Mouse (Mus musculus) CH12.LX (cell line): ENCODE results near the gene Kcnd3. TPM values are rescaled to one million over a fixed set of nuclear protein-coding genes. Genes with fewer than 3 reads are reported as not detected.
A peak's percentile ranks its signal among the peaks of the same experiment; 100 is the strongest.

ENCODE experiments used
- DNase-seq: peaks from one replicate; pipeline ENCODE4 v3.0.0-alpha.2; 2013; ENCODE audit errors: extremely low read depth
- H3K27ac ChIP-seq: 2 replicates; pipeline ENCODE4 v1.5.1; 2012; ENCODE audit warnings: low read depth, mild to moderate bottlenecking, control low read depth, moderate library complexity; ENCODE audit not compliant: insufficient read depth
- H3K27me3 ChIP-seq: replicated peaks from 2 replicates; pipeline ENCODE3; 2012; ENCODE audit warnings: inconsistent platforms
- H3K36me3 ChIP-seq, 2 experiments: replicated peaks in 1 of 2; 2 replicates each; pipeline versions ENCODE3 to v1.6.1; 2012; ENCODE audit warnings: inconsistent platforms in 1 of 2, low read length in 1 of 2, mild to moderate bottlenecking in 1 of 2, mixed read lengths in 1 of 2, moderate library complexity in 1 of 2; ENCODE audit not compliant: control insufficient read depth in 1 of 2, insufficient read depth in 1 of 2
- H3K4me1 ChIP-seq, 2 experiments: 2 replicates each; pipeline ENCODE4 v1.6.1; 2012; ENCODE audit warnings: inconsistent platforms in 1 of 2, moderate library complexity in 1 of 2; ENCODE audit not compliant: insufficient read depth in 2 of 2, control insufficient read depth in 1 of 2
- H3K4me2 ChIP-seq: 2 replicates; pipeline ENCODE4 v1.6.1; 2012; ENCODE audit warnings: low read depth, mild to moderate bottlenecking, control low read depth; ENCODE audit not compliant: poor library complexity, insufficient read depth, severe bottlenecking
- H3K4me3 ChIP-seq, 3 experiments: fragments of 150-350 bp in 1 of 3; sonication (generic) in 1 of 3; replicated peaks in 1 of 3; 2 replicates each; pipeline versions ENCODE3 to v1.5.1; 2011 to 2012; ENCODE audit warnings: low read depth in 2 of 3, low read length in 2 of 3, mild to moderate bottlenecking in 2 of 3, moderate library complexity in 2 of 3, control low read depth in 1 of 3, improper control_type of control experiment in 1 of 3, inconsistent platforms in 1 of 3, mixed read lengths in 1 of 3; ENCODE audit not compliant: poor library complexity in 1 of 3
- H3K79me2 ChIP-seq: replicated peaks from 2 replicates; pipeline ENCODE4 v1.6.1; 2012; ENCODE audit warnings: mild to moderate bottlenecking, moderate library complexity; ENCODE audit not compliant: control insufficient read depth, poor library complexity, insufficient read depth, severe bottlenecking; ENCODE audit errors: extremely low read depth
- H3K9ac ChIP-seq: 2 replicates; pipeline ENCODE4 v1.6.1; 2012; ENCODE audit warnings: low read depth, mild to moderate bottlenecking, control low read depth, moderate library complexity; ENCODE audit not compliant: insufficient read depth
- H3K9me3 ChIP-seq: replicated peaks from 2 replicates; pipeline ENCODE3; 2012; ENCODE audit warnings: low read length, inconsistent platforms, mixed read lengths
- CHD1 ChIP-seq: IDR thresholded peaks from 2 replicates; pipeline ENCODE4 v1.6.1; 2012; ENCODE audit warnings: low read depth, low read length, improper control_type of control experiment, inconsistent platforms
- CHD2 ChIP-seq: IDR thresholded peaks from 2 replicates; pipeline ENCODE4 v1.6.1; 2011; ENCODE audit warnings: low read length, improper control_type of control experiment
- E2F4 ChIP-seq: IDR thresholded peaks from 2 replicates; pipeline ENCODE4 v1.6.1; 2011; ENCODE audit warnings: low read depth, low read length, improper control_type of control experiment; ENCODE audit not compliant: insufficient replicate concordance
- EP300 ChIP-seq: IDR thresholded peaks from 2 replicates; pipeline ENCODE4 v1.6.1; 2011; ENCODE audit warnings: low read length, improper control_type of control experiment
- GABPA ChIP-seq: IDR thresholded peaks from 2 replicates; pipeline ENCODE4 v1.6.1; 2012; ENCODE audit warnings: low read depth, low read length, improper control_type of control experiment, inconsistent platforms; ENCODE audit not compliant: insufficient replicate concordance
- MEF2A ChIP-seq: IDR thresholded peaks from 2 replicates; pipeline ENCODE4 v1.6.1; 2014; ENCODE audit warnings: low read depth, mild to moderate bottlenecking, inconsistent platforms, low read length, improper control_type of control experiment, borderline replicate concordance
- NRF1 ChIP-seq: IDR thresholded peaks from 2 replicates; pipeline ENCODE4 v1.6.1; 2014; ENCODE audit warnings: low read depth, mild to moderate bottlenecking, inconsistent platforms, low read length, improper control_type of control experiment, moderate library complexity
- PAX5 ChIP-seq: IDR thresholded peaks from 2 replicates; pipeline ENCODE4 v1.6.1; 2012; ENCODE audit warnings: low read length, inconsistent platforms, mixed read lengths
- POLR2AphosphoS2 ChIP-seq: IDR thresholded peaks from 2 replicates; pipeline ENCODE4 v1.6.1; 2011; ENCODE audit warnings: low read depth, low read length, improper control_type of control experiment
- ZKSCAN1 ChIP-seq: IDR thresholded peaks from 2 replicates; pipeline ENCODE4 v1.6.1; 2012; ENCODE audit warnings: low read depth, inconsistent platforms, low read length, improper control_type of control experiment, borderline replicate concordance
- dilution Hi-C: fragments of 300-500 bp; cut with MboI; formaldehyde crosslinking; loops from 2 replicates; pipeline ENCODE4 v1.14.3; 2020; ENCODE audit warnings: low sequenced_read_pairs; ENCODE audit not compliant: extremely low pct_unique_long_range_greater_than_20kb, extremely low pct_ligation_motif_present
- in situ Hi-C: fragments of 300-500 bp; cut with MboI; formaldehyde crosslinking; loops from 3 replicates; pipeline ENCODE4 v1.14.3; 2019; ENCODE audit warnings: low sequenced_read_pairs, low pct_ligation_motif_present, low pct_unique_long_range_greater_than_20kb, mixed read lengths
- polyA plus RNA-seq: library from polyadenylated mRNA; unstranded; fragments of >175 nt; gene quantifications from 2 replicates; pipeline ENCODE4 v1.2.1, GENCODE M21; 2012; ENCODE audit warnings: low read depth; ENCODE audit not compliant: insufficient read length
- total RNA-seq, 2 experiments: library from RNA; depleted of rRNA; stranded (reverse); fragments of 300-350 nt in 1 of 2; fragments of >200 nt in 1 of 2; gene quantifications; 2 replicates each; pipeline ENCODE4 v1.2.3; 2012 to 2014

Kcnd3 gene
- total RNA-seq (2012; rRNA removed) (not detected in 2 replicates), total RNA-seq (2014; rRNA removed) (not detected in 2 replicates), polyA plus RNA-seq (not detected in 2 replicates)

GRCm38 (mm10) chr3:105451627-105452555 lies at the start of gene Kcnd3:
Gene Kcnd3 (plus strand): TSS chr3:105452330.
- Histone ChIP-seq H3K9ac (no peak within 1 kb of the TSS), H3K27me3 (peaks cover 72% of the 10 kb centered on the region), H3K4me1 (no peaks in the 10 kb centered on the region), H3K79me2 (no peaks in the 10 kb centered on the region), H3K36me3 (no peaks in the 10 kb centered on the region), H3K4me3 (no peak within 1 kb of the TSS), H3K27ac (no peak within 1 kb of the TSS), H3K9me3 (peaks cover 3% of the 10 kb centered on the region), H3K4me2 (no peak within 1 kb of the TSS)
- dilution Hi-C loops (no loop called here), in situ Hi-C loops (no loop called here)
- DNase-seq, result no peak
- TF ChIP-seq CHD1 (no peak), ZKSCAN1 (no peak)

GRCm38 (mm10) chr3:105402676-105403075 lies 49.5 kb upstream of the Kcnd3 start:
- Histone ChIP-seq H3K36me3 (no peaks in the 10 kb centered on the region), H3K9me3 (no peaks in the 10 kb centered on the region), H3K4me2 (no peak overlapping the region), H3K4me1 (peaks cover 0 to 8% of the 10 kb centered on the region in 2 experiments; a peak in 2 of 4 replicates), H3K27me3 (peaks cover 58% of the 10 kb centered on the region), H3K27ac (no peak overlapping the region), H3K4me3 (no peak overlapping the region), H3K9ac (no peak overlapping the region), H3K79me2 (no peaks in the 10 kb centered on the region)
- in situ Hi-C loops, result no loop called here
- dilution Hi-C loops, result no loop called here
- no peak for TF ChIP-seq PAX5
- no peak for TF ChIP-seq MEF2A
- TF ChIP-seq GABPA, result no peak
- no peak for TF ChIP-seq CHD2
- TF ChIP-seq E2F4, result no peak
- no peak for TF ChIP-seq POLR2AphosphoS2
- TF ChIP-seq NRF1, result no peak
- TF ChIP-seq EP300, result no peak
- peak; percentile 27 for DNase-seq
